Mouse (Mus musculus): Measurements from ENCODE around the gene Zpbp2. TPM values are rescaled to one million over a fixed set of nuclear protein-coding genes. Genes with fewer than 3 reads are reported as not detected.

The Zpbp2 gene
- polyA plus RNA-seq, 1 experiment from 2014 or later: not detected

GRCm38 (mm10) chr11:98543414-98543813 is 7.5 kb upstream of the Zpbp2 start:
- no peaks in the 10 kb centered on the region for H3K9me3 ChIP-seq
- peaks cover 71% of the 10 kb centered on the region for H3K27me3 ChIP-seq
- ATAC-seq (ENCODE audit: low read depth): no peak
- no peak overlapping the region for H3K27ac ChIP-seq (replicated peaks)
- H3K4me3 ChIP-seq: no peak overlapping the region
- H3K4me2 ChIP-seq: no peak overlapping the region
- peaks cover 8% of the 10 kb centered on the region for H3K4me1 ChIP-seq (replicated peaks)
- H3K36me3 ChIP-seq: no peaks in the 10 kb centered on the region
- H3K9ac ChIP-seq: no peak overlapping the region
- 70% methylated on average over 1 of the region's 1 CpGs for WGBS

GRCm38 (mm10) chr11:98544890-98545677 is 5.8 kb upstream of the Zpbp2 start:
- no peaks in the 10 kb centered on the region for H3K9me3 ChIP-seq
- no peak overlapping the region for H3K27ac ChIP-seq (replicated peaks)
- peak overlapping the region; percentile 44 for H3K4me3 ChIP-seq
- 2% methylated on average over 16 of the region's 16 CpGs for WGBS
- peak overlapping the region; percentile 58 for H3K9ac ChIP-seq
- peak overlapping the region; percentile 79 for H3K4me2 ChIP-seq
- no peak for ATAC-seq (ENCODE audit: low read depth)
- no peaks in the 10 kb centered on the region for H3K36me3 ChIP-seq
- H3K4me1 ChIP-seq (replicated peaks): peaks cover 8% of the 10 kb centered on the region
- peaks cover 88% of the 10 kb centered on the region for H3K27me3 ChIP-seq

- ATAC-seq (ENCODE audit: low read depth): no peak
- peak within 1 kb of the TSS; percentile 58 for H3K9ac ChIP-seq
- peaks cover 92% of the 10 kb centered on the region for H3K27me3 ChIP-seq
- H3K27ac ChIP-seq (replicated peaks): no peak within 1 kb of the TSS
- WGBS: 2% methylated on average over 58 of the region's 58 CpGs
- H3K4me2 ChIP-seq: peak within 1 kb of the TSS; percentile 79
- peak within 1 kb of the TSS; percentile 44 for H3K4me3 ChIP-seq
- H3K4me1 ChIP-seq (replicated peaks): peaks cover 13% of the 10 kb centered on the region
- H3K36me3 ChIP-seq: no peaks in the 10 kb centered on the region
- H3K9me3 ChIP-seq: no peaks in the 10 kb centered on the region
Observed at GRCm38 (mm10) chr11:98545711-98546231, 5.1 kb upstream of the Zpbp2 start, which contains the start of gene Ikzf3. TSS of gene Ikzf3 (minus strand) at chr11:98546031.

- H3K4me1 ChIP-seq (replicated peaks): peaks cover 17% of the 10 kb centered on the region
- WGBS: 44% methylated on average over 12 of the region's 12 CpGs
- no peaks in the 10 kb centered on the region for H3K9me3 ChIP-seq
- ATAC-seq (ENCODE audit: low read depth): no peak
- no peak overlapping the region for H3K9ac ChIP-seq
- H3K27ac ChIP-seq (replicated peaks): no peak overlapping the region
- H3K4me3 ChIP-seq: no peak overlapping the region
- H3K27me3 ChIP-seq: peaks cover 84% of the 10 kb centered on the region
- H3K4me2 ChIP-seq: no peak overlapping the region
- H3K36me3 ChIP-seq: no peaks in the 10 kb centered on the region
Observed at GRCm38 (mm10) chr11:98546529-98547307, 4.2 kb upstream of the Zpbp2 start.

GRCm38 (mm10) chr11:98547308-98547693 is 3.6 kb upstream of the Zpbp2 start:
- H3K4me3 ChIP-seq: no peak overlapping the region
- no peaks in the 10 kb centered on the region for H3K9me3 ChIP-seq
- H3K9ac ChIP-seq: no peak overlapping the region
- no peak overlapping the region for H3K27ac ChIP-seq (replicated peaks)
- ATAC-seq (ENCODE audit: low read depth): no peak
- H3K4me2 ChIP-seq: no peak overlapping the region
- H3K4me1 ChIP-seq (replicated peaks): peaks cover 19% of the 10 kb centered on the region
- H3K36me3 ChIP-seq: no peaks in the 10 kb centered on the region
- WGBS: 57% methylated on average over 3 of the region's 3 CpGs
- H3K27me3 ChIP-seq: peaks cover 78% of the 10 kb centered on the region

- Histone ChIP-seq H3K27ac (replicated peaks) (no peak overlapping the region), H3K4me2 (no peak overlapping the region), H3K4me3 (no peak overlapping the region), H3K9ac (no peak overlapping the region), H3K9me3 (no peaks in the 10 kb centered on the region), H3K4me1 (replicated peaks) (peaks cover 19% of the 10 kb centered on the region), H3K36me3 (no peaks in the 10 kb centered on the region), H3K27me3 (peaks cover 61% of the 10 kb centered on the region)
- 64% methylated on average over 4 of the region's 4 CpGs for WGBS
- no peak for ATAC-seq (ENCODE audit: low read depth)
Observed at GRCm38 (mm10) chr11:98549363-98549762, 1.5 kb upstream of the Zpbp2 start.

GRCm38 (mm10) chr11:98550311-98550974 is 454 bp upstream of the Zpbp2 start:
- 17% methylated on average over 20 of the region's 20 CpGs for WGBS
- Histone ChIP-seq H3K4me2 (peak overlapping the region; percentile 71), H3K9me3 (no peaks in the 10 kb centered on the region), H3K27me3 (peaks cover 51% of the 10 kb centered on the region), H3K36me3 (no peaks in the 10 kb centered on the region), H3K9ac (peak overlapping the region; percentile 81), H3K4me3 (peak overlapping the region; percentile 67), H3K4me1 (replicated peaks) (peaks cover 16% of the 10 kb centered on the region), H3K27ac (replicated peaks) (peak overlapping the region; percentile 92)
- 0 out of 2 replicates have a peak, but pooled peaks have one; percentile 1 for ATAC-seq (ENCODE audit: low read depth)

GRCm38 (mm10) chr11:98553966-98554365 is 3.1 kb downstream of the Zpbp2 start:
- 85% methylated on average over 4 of the region's 4 CpGs for WGBS
- no peak for ATAC-seq (ENCODE audit: low read depth)
- Histone ChIP-seq H3K9me3 (no peaks in the 10 kb centered on the region), H3K27ac (replicated peaks) (no peak overlapping the region), H3K4me3 (no peak overlapping the region), H3K9ac (no peak overlapping the region), H3K4me2 (no peak overlapping the region), H3K27me3 (peaks cover 16% of the 10 kb centered on the region), H3K4me1 (replicated peaks) (peaks cover 11% of the 10 kb centered on the region; the same call in 1 of the 2 replicates), H3K36me3 (no peaks in the 10 kb centered on the region)

- ATAC-seq (ENCODE audit: low read depth): no peak
- H3K4me2 ChIP-seq: no peak overlapping the region
- no peak overlapping the region for H3K9ac ChIP-seq
- peaks cover 11% of the 10 kb centered on the region; the same call in 1 of the 2 replicates for H3K4me1 ChIP-seq (replicated peaks)
- H3K36me3 ChIP-seq: no peaks in the 10 kb centered on the region
- H3K4me3 ChIP-seq: no peak overlapping the region
- 65% methylated on average over 12 of the region's 12 CpGs for WGBS
- no peaks in the 10 kb centered on the region for H3K9me3 ChIP-seq
- H3K27ac ChIP-seq (replicated peaks): no peak overlapping the region
- H3K27me3 ChIP-seq: peaks cover 3% of the 10 kb centered on the region
Observed at GRCm38 (mm10) chr11:98555124-98555700, 4.3 kb downstream of the Zpbp2 start.

GRCm38 (mm10) chr11:98560942-98561341 is 10.0 kb downstream of the Zpbp2 start:
- H3K4me3 ChIP-seq: no peak overlapping the region
- no peaks in the 10 kb centered on the region for H3K4me1 ChIP-seq (replicated peaks)
- no peaks in the 10 kb centered on the region for H3K27me3 ChIP-seq
- no peak overlapping the region for H3K9ac ChIP-seq
- no peak overlapping the region for H3K27ac ChIP-seq (replicated peaks)
- no peak for ATAC-seq (ENCODE audit: low read depth)
- 34% methylated on average over 7 of the region's 7 CpGs for WGBS
- H3K4me2 ChIP-seq: no peak overlapping the region
- no peaks in the 10 kb centered on the region for H3K9me3 ChIP-seq
- H3K36me3 ChIP-seq: no peaks in the 10 kb centered on the region

GRCm38 (mm10) chr11:98563025-98563424 is 12.1 kb downstream of the Zpbp2 start:
- Histone ChIP-seq H3K4me3 (no peak overlapping the region), H3K27me3 (no peaks in the 10 kb centered on the region), H3K36me3 (no peaks in the 10 kb centered on the region), H3K4me1 (replicated peaks) (no peaks in the 10 kb centered on the region), H3K9me3 (no peaks in the 10 kb centered on the region), H3K9ac (no peak overlapping the region), H3K27ac (replicated peaks) (no peak overlapping the region), H3K4me2 (no peak overlapping the region)
- no peak for ATAC-seq (ENCODE audit: low read depth)
- 87% methylated on average over 3 of the region's 3 CpGs for WGBS
